Mouse (Mus musculus) olfactory bulb, adult 2 months (tissue): ENCODE data around the gene Gm2431. TPM values are rescaled to one million over a fixed set of nuclear protein-coding genes. Genes with fewer than 3 reads are reported as not detected.
"Not testable (repeated sequence)": the region's sequence is repeated elsewhere in the genome, so short reads cannot be mapped to it uniquely, and the experiment has no call there.

ENCODE experiments used
- H3K27ac ChIP-seq: fragments of 200-500 bp; 2 replicates; pipeline ENCODE4 v1.5.1; 2012; ENCODE audit warnings: low read depth, low read length; ENCODE audit not compliant: insufficient read depth
- H3K4me1 ChIP-seq: fragments of 200-500 bp; 2 replicates; pipeline ENCODE4 v1.6.1; 2012; ENCODE audit warnings: low read length; ENCODE audit not compliant: control insufficient read depth, insufficient read depth
- H3K4me3 ChIP-seq: fragments of 200-500 bp; 2 replicates; pipeline ENCODE4 v1.5.1; 2012; ENCODE audit warnings: mild to moderate bottlenecking, low read depth, low read length, moderate library complexity; ENCODE audit not compliant: insufficient read depth
- CTCF ChIP-seq: fragments of 200-500 bp; IDR thresholded peaks from 2 replicates; pipeline ENCODE4 v1.5.1; 2012; ENCODE audit warnings: low read depth, mild to moderate bottlenecking, low read length, moderate library complexity; ENCODE audit not compliant: insufficient read depth
- POLR2A ChIP-seq: fragments of 200-500 bp; IDR thresholded peaks from 2 replicates; pipeline ENCODE4 v1.6.1; 2012; ENCODE audit warnings: mild to moderate bottlenecking, low read depth, low read length, moderate library complexity; ENCODE audit not compliant: insufficient read depth
- WGBS: fragments of 180-500 bp; shearing (Covaris S2); methylation state at CpG from one replicate; pipeline ENCODE4 v1.1.7; 2018; 5-methylcytosine and 5-hydroxymethylcytosine counted together
- polyA plus RNA-seq: library from polyadenylated mRNA; stranded (reverse); fragments of >200 nt; gene quantifications from 2 replicates; pipeline ENCODE4 v1.2.4, GENCODE M21; 2012; ENCODE audit warnings: low replicate concordance; ENCODE audit not compliant: missing spikeins, insufficient read depth, insufficient read length

Gm2431 gene
- polyA plus RNA-seq = not detected in 2 replicates

GRCm38 (mm10) chr7:142258254-142258653 is at the start of gene Gm2431:
Gene Gm2431, minus strand, starts transcription at chr7:142258354.
- 69% methylated on average over 1 of the region's 1 CpGs for WGBS
- H3K27ac ChIP-seq, H3K4me3 ChIP-seq, H3K4me1 ChIP-seq: not testable (repeated sequence)

GRCm38 (mm10) chr7:142303929-142304328 is 45.8 kb upstream of the Gm2431 start:
- WGBS = 94% methylated on average over 1 of the region's 1 CpGs
- not testable (repeated sequence) for H3K27ac ChIP-seq, H3K4me3 ChIP-seq, H3K4me1 ChIP-seq

GRCm38 (mm10) chr7:142303249-142303648 is 45.1 kb upstream of the Gm2431 start, which contains the start of gene Krtap5-4:
Gene Krtap5-4, plus strand, starts transcription at chr7:142303549.
- H3K4me3 ChIP-seq = no peak within 1 kb of the TSS
- WGBS = 63% methylated on average over 3 of the region's 3 CpGs
- no peak within 1 kb of the TSS for H3K27ac ChIP-seq
- no peaks in the 10 kb centered on the region for H3K4me1 ChIP-seq
- TF ChIP-seq CTCF (no peak), POLR2A (no peak)

GRCm38 (mm10) chr7:142297018-142297417 is 38.9 kb upstream of the Gm2431 start, which contains the start of gene Krtap5-1:
Gene Krtap5-1, minus strand, starts transcription at chr7:142297118.
- not testable (repeated sequence) for H3K4me3 ChIP-seq, H3K4me1 ChIP-seq, H3K27ac ChIP-seq

- 34% methylated on average over 4 of the region's 4 CpGs for WGBS
These were observed 38.0 kb upstream of the Gm2431 start for GRCm38 (mm10) chr7:142296108-142296507.

GRCm38 (mm10) chr7:142295418-142295817 is 37.3 kb upstream of the Gm2431 start:
- TF ChIP-seq POLR2A (no peak), CTCF (no peak)
- H3K4me1 ChIP-seq = no peaks in the 10 kb centered on the region
- no peak overlapping the region for H3K27ac ChIP-seq
- no peak overlapping the region for H3K4me3 ChIP-seq

More at GRCm38 (mm10) chr7:142296108-142296507, 38.0 kb upstream of the Gm2431 start:
- H3K4me3 ChIP-seq, H3K4me1 ChIP-seq, H3K27ac ChIP-seq: not testable (repeated sequence)

- WGBS = 0% methylated on average over 2 of the region's 2 CpGs
- TF ChIP-seq CTCF = 0 out of 2 replicates have a peak, but pooled peaks have one; percentile 21
- not testable (repeated sequence) for H3K4me1 ChIP-seq, H3K27ac ChIP-seq, H3K4me3 ChIP-seq
These were observed 35.7 kb upstream of the Gm2431 start for GRCm38 (mm10) chr7:142293851-142294250.

GRCm38 (mm10) chr7:142285910-142286612 is 27.9 kb upstream of the Gm2431 start:
- not testable (repeated sequence) for H3K4me1 ChIP-seq, H3K27ac ChIP-seq, H3K4me3 ChIP-seq
- WGBS = 92% methylated on average over 9 of the region's 9 CpGs

- Histone ChIP-seq H3K4me1 (peaks cover 7% of the 10 kb centered on the region; the same call in 1 of the 2 replicates), H3K4me3 (no peak overlapping the region), H3K27ac (no peak overlapping the region; the same call in 1 of the 2 replicates)
- TF ChIP-seq CTCF (no peak), POLR2A (no peak)
- WGBS = 28% methylated on average over 23 of the region's 23 CpGs
These were observed 27.1 kb upstream of the Gm2431 start for GRCm38 (mm10) chr7:142285130-142285835.

GRCm38 (mm10) chr7:142284615-142285080 is 26.5 kb upstream of the Gm2431 start:
- Histone ChIP-seq H3K4me1 (peaks cover 7% of the 10 kb centered on the region; the same call in 1 of the 2 replicates), H3K27ac (peak overlapping the region; percentile 51), H3K4me3 (peak overlapping the region; percentile 65)
- no peak for TF ChIP-seq POLR2A
- TF ChIP-seq CTCF = peak; percentile 54; the same call in 1 of the 2 replicates
- WGBS = under 1% methylated on average over 19 of the region's 19 CpGs
